Mouse (Mus musculus): ENCODE data around the gene Ufd1. TPM values are rescaled to one million over a fixed set of nuclear protein-coding genes. Genes with fewer than 3 reads are reported as not detected.

Gene Ufd1
- polyA plus RNA-seq (2012; ENCODE audit: insufficient read depth, insufficient read length, missing spikeins) = 75.6 and 91.2 TPM in 2 replicates

GRCm38 (mm10) chr16:18811468-18812384, at the start of gene Ufd1, which contains the start of gene Cdc45:
Gene Ufd1 (plus strand): TSS chr16:18811779.
Gene Cdc45 (minus strand): TSS chr16:18811987.
- Histone ChIP-seq H3K4me3 (ENCODE audit: insufficient read depth, low read depth, low read length) (peak within 1 kb of the TSS; percentile 99), H3K4me1 (ENCODE audit: control insufficient read depth, insufficient read depth, insufficient read length, low read length) (no peaks in the 10 kb centered on the region), H3K27ac (replicated peaks; ENCODE audit: low read depth, low read length) (peak within 1 kb of the TSS; percentile 97)

GRCm38 (mm10) chr16:18762960-18763359, 48.6 kb upstream of the Ufd1 start:
- Histone ChIP-seq H3K4me1 (ENCODE audit: control insufficient read depth, insufficient read depth, insufficient read length, low read length) (peaks cover 3% of the 10 kb centered on the region; the same call in 1 of the 2 replicates), H3K4me3 (ENCODE audit: insufficient read depth, low read depth, low read length) (no peak overlapping the region), H3K27ac (replicated peaks; ENCODE audit: low read depth, low read length) (no peak overlapping the region)

GRCm38 (mm10) chr16:18766390-18766789, 45.2 kb upstream of the Ufd1 start:
- Histone ChIP-seq H3K27ac (replicated peaks; ENCODE audit: low read depth, low read length) (0 out of 2 replicates have a peak overlapping the region, but pooled peaks have one; percentile 11), H3K4me3 (ENCODE audit: insufficient read depth, low read depth, low read length) (no peak overlapping the region)

GRCm38 (mm10) chr16:18769501-18769900, 42.1 kb upstream of the Ufd1 start:
- H3K27ac ChIP-seq (replicated peaks; ENCODE audit: low read depth, low read length) = no peak overlapping the region
- peaks cover 12% of the 10 kb centered on the region for H3K4me1 ChIP-seq (ENCODE audit: control insufficient read depth, insufficient read depth, insufficient read length, low read length)
- no peak overlapping the region for H3K4me3 ChIP-seq (ENCODE audit: insufficient read depth, low read depth, low read length)

More at GRCm38 (mm10) chr16:18766390-18766789, 45.2 kb upstream of the Ufd1 start:
- peaks cover 3% of the 10 kb centered on the region; the same call in 1 of the 2 replicates for H3K4me1 ChIP-seq (ENCODE audit: control insufficient read depth, insufficient read depth, insufficient read length, low read length)

- H3K4me1 ChIP-seq (ENCODE audit: control insufficient read depth, insufficient read depth, insufficient read length, low read length) = peaks cover 19% of the 10 kb centered on the region
- peak overlapping the region; percentile 99 for H3K27ac ChIP-seq (replicated peaks; ENCODE audit: low read depth, low read length)
- no peak overlapping the region for H3K4me3 ChIP-seq (ENCODE audit: insufficient read depth, low read depth, low read length)
Observed at GRCm38 (mm10) chr16:18773936-18774335, 37.6 kb upstream of the Ufd1 start.

GRCm38 (mm10) chr16:18775621-18776555, 35.7 kb upstream of the Ufd1 start:
- peak overlapping the region; percentile 99 for H3K27ac ChIP-seq (replicated peaks; ENCODE audit: low read depth, low read length)
- H3K4me1 ChIP-seq (ENCODE audit: control insufficient read depth, insufficient read depth, insufficient read length, low read length) = peaks cover 19% of the 10 kb centered on the region
- peak overlapping the region; percentile 76 for H3K4me3 ChIP-seq (ENCODE audit: insufficient read depth, low read depth, low read length)

GRCm38 (mm10) chr16:18776556-18777100, 35.0 kb upstream of the Ufd1 start, which contains the start of gene Cldn5:
Gene Cldn5 (plus strand): TSS chr16:18776847.
- peaks cover 19% of the 10 kb centered on the region for H3K4me1 ChIP-seq (ENCODE audit: control insufficient read depth, insufficient read depth, insufficient read length, low read length)
- H3K27ac ChIP-seq (replicated peaks; ENCODE audit: low read depth, low read length) = peak within 1 kb of the TSS; percentile 99
- H3K4me3 ChIP-seq (ENCODE audit: insufficient read depth, low read depth, low read length) = peak within 1 kb of the TSS; percentile 76

GRCm38 (mm10) chr16:18777101-18778080, 34.2 kb upstream of the Ufd1 start:
- H3K27ac ChIP-seq (replicated peaks; ENCODE audit: low read depth, low read length) = peak overlapping the region; percentile 90
- H3K4me3 ChIP-seq (ENCODE audit: insufficient read depth, low read depth, low read length) = peak overlapping the region; percentile 76

GRCm38 (mm10) chr16:18778461-18778860, 33.1 kb upstream of the Ufd1 start:
- peaks cover 18% of the 10 kb centered on the region for H3K4me1 ChIP-seq (ENCODE audit: control insufficient read depth, insufficient read depth, insufficient read length, low read length)
- peak overlapping the region; percentile 90 for H3K27ac ChIP-seq (replicated peaks; ENCODE audit: low read depth, low read length)
- H3K4me3 ChIP-seq (ENCODE audit: insufficient read depth, low read depth, low read length) = peak overlapping the region; percentile 76

More at GRCm38 (mm10) chr16:18777101-18778080, 34.2 kb upstream of the Ufd1 start:
- peaks cover 19% of the 10 kb centered on the region for H3K4me1 ChIP-seq (ENCODE audit: control insufficient read depth, insufficient read depth, insufficient read length, low read length)

GRCm38 (mm10) chr16:18781810-18782209, 29.8 kb upstream of the Ufd1 start:
- no peak overlapping the region for H3K27ac ChIP-seq (replicated peaks; ENCODE audit: low read depth, low read length)
- no peaks in the 10 kb centered on the region for H3K4me1 ChIP-seq (ENCODE audit: control insufficient read depth, insufficient read depth, insufficient read length, low read length)
- no peak overlapping the region for H3K4me3 ChIP-seq (ENCODE audit: insufficient read depth, low read depth, low read length)

- Histone ChIP-seq H3K4me1 (ENCODE audit: control insufficient read depth, insufficient read depth, insufficient read length, low read length) (no peaks in the 10 kb centered on the region), H3K4me3 (ENCODE audit: insufficient read depth, low read depth, low read length) (no peak overlapping the region), H3K27ac (replicated peaks; ENCODE audit: low read depth, low read length) (no peak overlapping the region)
Observed at GRCm38 (mm10) chr16:18785025-18785424, 26.6 kb upstream of the Ufd1 start.

- Histone ChIP-seq H3K4me3 (ENCODE audit: insufficient read depth, low read depth, low read length) (no peak overlapping the region), H3K27ac (replicated peaks; ENCODE audit: low read depth, low read length) (no peak overlapping the region)
Observed at GRCm38 (mm10) chr16:18785485-18785884, 26.1 kb upstream of the Ufd1 start.

GRCm38 (mm10) chr16:18786652-18787051, 24.9 kb upstream of the Ufd1 start:
- no peak overlapping the region for H3K4me3 ChIP-seq (ENCODE audit: insufficient read depth, low read depth, low read length)
- no peak overlapping the region for H3K27ac ChIP-seq (replicated peaks; ENCODE audit: low read depth, low read length)
- no peaks in the 10 kb centered on the region for H3K4me1 ChIP-seq (ENCODE audit: control insufficient read depth, insufficient read depth, insufficient read length, low read length)

More at GRCm38 (mm10) chr16:18785485-18785884, 26.1 kb upstream of the Ufd1 start:
- no peaks in the 10 kb centered on the region for H3K4me1 ChIP-seq (ENCODE audit: control insufficient read depth, insufficient read depth, insufficient read length, low read length)
